Mouse (Mus musculus): ENCODE results near the gene Zdhhc20.
"Not testable (repeated sequence)": the region's sequence is repeated elsewhere in the genome, so short reads cannot be mapped to it uniquely, and the experiment has no call there.

The Zdhhc20 gene

DNA sequence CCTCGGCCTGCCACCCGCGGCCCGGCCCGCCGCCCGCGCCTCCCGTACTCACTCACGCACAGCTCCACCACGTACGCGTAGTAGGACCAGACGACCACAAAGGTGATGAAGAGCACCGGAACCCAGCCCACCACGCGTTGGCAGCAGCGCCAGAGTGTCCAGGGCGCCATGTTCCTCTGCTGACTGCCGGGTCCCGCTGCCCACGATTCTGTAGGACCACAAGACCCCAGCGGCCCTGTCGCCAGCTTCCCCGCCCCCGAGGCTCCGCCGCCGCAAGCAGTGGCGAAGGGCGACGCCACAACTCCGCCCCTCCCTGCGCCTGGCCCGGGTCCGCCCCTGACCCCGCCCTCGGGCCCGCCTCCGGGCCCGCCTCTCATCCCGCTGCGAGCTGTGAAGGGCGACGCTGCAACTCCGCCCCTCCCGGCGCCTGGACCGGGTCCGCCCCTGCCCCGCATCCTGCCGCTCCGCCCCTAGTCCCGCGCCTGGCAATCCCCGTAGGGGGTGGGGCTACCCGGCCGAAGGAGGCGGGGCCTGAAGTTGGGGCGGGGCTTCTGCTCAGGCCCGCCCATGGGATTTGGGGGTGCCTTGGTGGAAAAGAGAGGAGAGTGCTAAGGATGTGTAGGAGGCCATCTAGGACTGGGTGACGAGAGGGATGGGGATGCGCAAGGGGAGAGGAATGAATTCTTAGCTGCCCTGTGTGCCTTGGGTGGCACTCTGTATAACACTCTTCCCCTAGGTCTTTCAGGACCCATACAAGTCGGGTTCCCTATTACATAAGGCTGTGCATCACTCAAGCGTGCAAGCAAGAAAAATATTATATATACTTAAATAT is at the start of gene Zdhhc20:
TSS of gene Zdhhc20 (minus strand) at position 266 of the 832 bp plus-strand sequence.
- DNase-seq (ENCODE audit: low spot score): peak; percentile 98

DNA sequence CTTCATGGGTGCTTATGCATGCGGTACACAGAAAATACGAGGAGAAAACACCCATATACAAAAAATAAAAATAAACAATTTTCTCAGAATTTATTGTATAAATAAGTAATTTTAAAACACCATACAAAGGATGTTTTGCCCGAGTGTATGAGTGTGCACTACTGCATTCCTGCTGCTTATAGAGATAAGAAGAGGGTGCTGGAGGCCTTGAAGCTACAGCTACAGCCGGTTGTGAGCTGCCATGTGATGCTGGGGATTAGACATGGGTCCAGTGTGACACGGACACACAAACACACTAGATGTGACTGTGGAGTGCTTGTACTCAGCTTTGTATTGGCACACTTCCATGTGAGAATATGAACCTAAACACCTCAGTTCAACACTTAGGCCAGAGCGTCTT is 47.2 kb upstream of the Zdhhc20 start:
- DNase-seq (ENCODE audit: low spot score): no peak

DNA sequence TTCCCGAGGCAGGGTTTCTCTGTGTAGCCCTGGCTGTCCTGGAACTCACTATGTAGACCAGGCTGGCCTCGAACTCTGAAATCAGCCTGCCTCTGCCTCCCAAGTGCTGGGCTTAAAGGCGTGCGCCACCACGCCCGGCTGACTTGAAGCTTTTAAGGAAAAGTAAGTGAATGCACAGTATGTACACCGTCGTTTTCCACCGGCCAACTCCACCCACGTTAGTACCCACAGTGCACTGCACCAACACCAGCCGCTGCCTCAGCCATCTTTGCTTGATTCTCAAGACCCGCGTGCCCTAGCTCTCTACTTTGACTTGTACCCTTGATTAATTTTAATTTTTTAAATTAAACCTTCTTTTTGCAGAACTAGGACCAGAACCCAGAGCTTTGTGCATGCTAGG is 44.6 kb upstream of the Zdhhc20 start:
- no peak for DNase-seq (ENCODE audit: low spot score)

DNA sequence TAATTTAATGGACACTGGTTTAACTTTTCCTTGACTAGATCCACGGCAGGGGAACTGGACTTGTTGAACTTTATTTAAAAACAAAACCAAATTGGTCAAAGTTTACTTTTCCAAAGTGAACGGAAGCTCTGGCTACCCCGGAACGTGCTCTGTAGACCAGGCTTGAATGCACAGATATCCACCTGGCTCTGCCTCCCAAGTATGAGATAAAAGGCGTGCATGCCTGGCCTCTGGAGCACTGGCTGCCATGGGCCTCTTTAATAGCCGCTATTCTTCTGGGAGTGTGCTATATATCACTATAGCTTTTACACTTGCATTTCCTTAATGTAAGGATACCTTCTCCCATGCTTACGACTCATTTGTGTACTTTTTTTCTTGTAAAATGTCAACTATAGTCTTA is 43.5 kb upstream of the Zdhhc20 start:
- no peak for DNase-seq (ENCODE audit: low spot score)

DNA sequence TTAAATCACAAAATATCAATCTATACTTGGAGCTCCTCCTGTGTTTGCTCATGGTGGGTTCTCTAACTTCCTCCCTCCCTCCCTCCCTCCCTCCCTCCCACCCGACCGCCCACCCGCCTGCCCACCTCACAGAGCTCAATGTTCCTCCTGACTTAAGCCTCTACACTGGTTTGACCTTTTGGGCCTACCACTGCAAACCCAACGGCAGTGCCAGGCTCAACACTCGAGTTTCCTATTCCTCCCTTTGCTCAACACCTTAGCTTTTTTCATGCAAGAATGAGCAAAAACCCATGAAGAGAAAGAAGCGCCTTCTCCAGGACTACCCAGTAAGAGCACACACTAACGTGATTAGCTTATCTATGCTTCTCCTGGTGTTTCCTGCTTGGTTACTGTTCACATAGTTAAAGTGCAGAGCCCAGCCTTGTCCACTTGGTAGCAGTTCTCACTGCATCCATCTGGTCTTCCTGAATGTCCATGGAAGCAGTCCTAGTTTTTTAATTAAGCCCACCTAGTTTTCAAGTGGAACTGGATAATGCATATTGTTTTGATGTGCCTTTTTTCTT is 42.9 kb upstream of the Zdhhc20 start:
- no peak for DNase-seq (ENCODE audit: low spot score)

DNA sequence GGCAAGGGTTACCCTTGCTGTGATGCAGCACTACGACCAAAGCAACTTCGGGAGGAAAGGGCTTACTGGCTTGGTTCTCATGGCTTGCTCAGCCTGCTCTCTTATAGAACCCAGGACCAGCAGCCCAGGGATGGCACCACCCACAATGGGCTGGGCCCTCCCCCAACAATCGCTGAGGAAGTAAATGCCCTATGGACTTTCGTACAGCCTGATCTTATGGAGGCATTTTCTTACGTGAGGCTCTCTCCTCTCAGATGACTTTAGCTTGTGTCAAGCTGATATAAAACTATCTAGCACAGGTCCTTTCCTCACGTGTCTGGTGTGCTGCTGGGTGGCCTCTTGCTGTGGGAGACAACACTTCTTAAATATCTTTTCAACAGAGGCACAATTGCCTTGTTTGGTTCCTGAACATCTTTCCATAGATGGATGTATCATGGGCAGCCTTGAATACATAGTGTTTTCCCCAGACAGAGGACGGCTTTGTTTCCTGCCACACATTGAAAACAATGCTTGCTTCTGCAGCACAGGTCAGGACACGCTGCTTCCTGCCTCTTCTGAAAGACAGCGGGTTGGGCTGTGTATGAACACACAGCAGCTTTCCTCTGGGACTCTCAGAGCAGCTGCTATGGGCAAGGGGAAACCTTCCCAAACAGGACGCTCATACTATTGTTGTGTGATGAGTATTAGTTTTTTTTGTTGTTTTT is 31.5 kb upstream of the Zdhhc20 start:
- no peak for DNase-seq (ENCODE audit: low spot score)

DNA sequence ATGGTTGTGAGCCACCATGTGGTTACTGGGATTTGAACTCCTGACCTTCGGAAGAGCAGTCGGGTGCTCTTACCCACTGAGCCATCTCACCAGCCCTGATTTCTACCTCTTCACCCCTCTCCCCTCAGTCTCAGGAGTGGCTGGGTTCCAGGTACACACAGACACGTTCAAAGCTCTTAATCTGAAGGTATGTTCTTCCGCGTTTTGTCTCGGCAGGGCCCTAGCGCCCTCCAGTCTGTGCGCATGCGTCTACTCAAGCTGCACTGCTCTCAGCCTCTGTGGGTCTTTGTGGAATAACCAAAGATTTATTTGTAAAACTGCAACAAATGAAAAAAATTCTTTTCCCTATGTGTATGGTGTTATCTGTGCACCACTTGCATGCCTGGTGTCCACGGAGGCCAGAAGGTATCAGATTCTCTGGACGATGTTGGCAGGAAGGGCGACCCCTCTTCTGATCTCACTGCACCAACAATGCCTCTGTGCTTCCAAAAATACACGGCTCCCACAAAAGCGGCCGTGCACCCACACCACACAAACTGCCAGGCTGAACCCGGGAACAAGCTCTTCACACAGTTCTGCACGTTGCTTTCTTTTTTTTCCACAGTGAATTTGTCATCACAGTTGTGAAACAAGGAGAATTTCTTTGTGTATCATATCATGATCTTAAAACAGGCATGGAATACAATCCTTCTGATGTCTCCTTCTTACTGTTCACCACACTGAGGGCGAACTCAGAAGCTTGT is 30.7 kb upstream of the Zdhhc20 start:
- DNase-seq (ENCODE audit: low spot score): no peak

DNA sequence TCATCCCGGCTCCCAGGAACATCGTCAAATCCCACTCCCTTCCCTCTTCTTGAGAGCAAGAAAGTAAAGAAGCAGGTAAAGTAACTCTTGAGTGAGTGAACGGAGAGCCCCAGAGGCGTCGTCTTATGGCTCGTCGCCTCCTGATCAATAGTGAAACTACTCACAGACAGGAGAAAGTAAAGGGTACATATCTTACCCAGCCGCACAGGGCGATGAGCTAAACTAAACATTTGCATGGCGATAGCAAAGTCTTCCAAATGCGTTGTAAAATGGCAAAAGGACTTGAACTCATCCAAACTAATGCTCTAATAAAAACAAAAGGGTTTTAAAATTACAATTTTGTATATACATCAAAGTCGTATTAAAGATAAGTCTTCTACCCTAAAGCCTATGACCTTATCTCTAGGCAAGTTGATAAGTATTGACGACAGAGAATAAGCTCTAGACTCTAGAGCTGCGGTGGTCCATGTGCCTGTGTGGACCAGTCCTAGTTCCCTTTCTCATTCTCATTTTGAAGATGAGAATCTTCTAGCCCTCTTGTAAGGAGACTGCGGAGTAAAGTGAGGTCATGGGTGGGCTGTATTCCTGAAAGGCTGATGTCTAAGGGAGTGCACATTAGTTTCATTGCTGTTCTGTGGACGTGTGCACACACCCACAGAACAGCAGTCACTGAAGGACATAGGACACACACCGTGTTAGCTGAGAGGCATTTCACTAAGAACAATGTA is 29.2 kb upstream of the Zdhhc20 start:
- DNase-seq (ENCODE audit: low spot score): no peak

DNA sequence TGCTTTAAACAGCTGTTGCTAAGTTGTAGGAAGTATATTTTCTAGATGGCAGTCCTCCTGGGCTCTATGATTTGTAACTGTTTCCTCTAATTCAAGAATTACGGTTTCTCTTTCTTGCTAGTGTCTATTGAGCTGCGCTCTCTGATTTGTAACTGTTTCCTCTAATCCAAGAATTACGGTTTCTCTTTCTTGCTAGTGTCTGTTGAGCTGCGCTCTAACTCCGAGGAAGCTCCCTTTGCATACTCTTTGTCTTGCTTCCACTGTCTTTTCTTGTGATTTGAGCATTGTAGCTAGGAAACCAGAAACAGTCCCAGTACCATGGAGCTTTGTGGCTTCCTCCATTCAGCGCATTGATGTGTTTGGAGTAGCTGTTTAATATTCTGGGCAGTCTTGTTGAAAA is 25.3 kb upstream of the Zdhhc20 start:
- no peak for DNase-seq (ENCODE audit: low spot score)

DNA sequence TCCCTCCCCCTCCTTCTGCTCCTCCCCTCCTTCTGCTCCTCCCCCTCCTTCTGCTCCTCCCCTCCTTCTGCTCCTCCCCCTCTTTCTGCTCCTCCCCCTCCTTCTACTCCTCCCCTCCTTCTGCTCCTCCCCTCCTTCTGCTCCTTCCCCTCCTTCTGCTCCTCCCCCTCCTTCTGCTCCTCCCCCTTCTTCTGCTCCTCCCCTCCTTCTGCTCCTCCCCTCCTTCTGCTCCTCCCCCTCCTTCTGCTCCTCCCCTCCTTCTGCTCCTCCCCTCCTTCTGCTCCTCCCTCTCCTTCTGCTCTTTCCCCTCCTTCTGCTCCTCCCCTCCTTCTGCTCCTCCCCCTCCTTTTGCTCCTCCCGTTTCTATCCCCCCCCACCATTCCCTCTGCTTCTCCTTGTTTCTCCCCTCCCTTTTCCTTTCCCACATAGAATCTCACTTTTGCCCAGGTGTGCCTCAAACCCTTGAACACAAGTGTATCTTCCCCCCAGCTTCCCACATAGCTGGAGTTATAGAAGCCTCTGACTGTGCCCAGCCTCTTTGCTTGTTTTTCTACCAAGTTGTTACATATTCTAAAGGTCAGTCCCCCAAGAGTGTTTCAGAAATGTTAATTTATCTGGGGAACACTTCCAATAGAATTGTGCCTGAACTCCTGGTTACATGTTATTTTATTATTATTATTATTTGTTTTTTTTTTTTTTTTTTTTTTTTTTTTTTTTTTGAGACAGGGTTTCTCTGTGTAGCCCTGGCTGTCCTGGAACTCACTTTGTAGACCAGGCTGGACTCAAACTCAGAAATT is 22.3 kb upstream of the Zdhhc20 start:
- not testable (repeated sequence) for DNase-seq (ENCODE audit: low spot score)

DNA sequence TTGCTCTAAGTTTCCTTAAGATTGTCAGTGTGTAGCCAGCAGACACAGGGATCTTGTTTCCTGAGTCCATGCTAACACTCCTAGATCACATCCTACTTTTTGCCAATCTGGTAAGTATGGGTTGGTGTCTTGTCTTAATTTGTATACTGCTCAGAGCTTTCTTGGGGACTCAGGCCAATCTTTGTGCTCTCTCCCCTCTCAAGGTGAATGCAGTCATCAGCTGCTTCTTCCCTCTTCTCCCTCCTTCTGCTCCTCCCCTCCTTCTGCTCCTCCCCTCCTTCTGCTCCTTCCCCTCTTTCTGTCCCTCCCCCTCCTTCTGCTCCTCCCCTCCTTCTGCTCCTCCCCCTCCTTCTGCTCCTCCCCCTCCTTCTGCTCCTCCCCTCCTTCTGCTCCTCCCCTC is 21.7 kb upstream of the Zdhhc20 start:
- DNase-seq (ENCODE audit: low spot score): not testable (repeated sequence)

DNA sequence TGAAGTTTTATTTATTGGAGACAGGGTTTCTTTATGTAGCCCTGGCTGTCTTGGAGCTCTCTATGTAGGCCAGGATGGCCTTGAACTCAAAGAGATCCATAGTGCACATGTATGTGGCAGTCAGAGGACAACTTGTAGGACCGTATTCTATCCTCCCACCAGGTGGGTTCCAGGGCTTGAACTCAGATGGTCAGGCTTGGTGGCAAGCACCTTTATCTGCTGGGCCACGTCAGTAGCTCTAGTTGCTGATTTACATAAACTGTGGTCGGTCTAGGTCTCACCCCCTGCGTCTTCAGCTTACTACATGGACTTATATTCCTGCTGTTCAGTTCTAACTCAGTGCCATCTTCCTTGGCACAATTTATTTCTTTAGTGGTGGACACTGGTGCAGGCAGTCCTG is 21.2 kb upstream of the Zdhhc20 start:
- DNase-seq (ENCODE audit: low spot score): no peak

DNA sequence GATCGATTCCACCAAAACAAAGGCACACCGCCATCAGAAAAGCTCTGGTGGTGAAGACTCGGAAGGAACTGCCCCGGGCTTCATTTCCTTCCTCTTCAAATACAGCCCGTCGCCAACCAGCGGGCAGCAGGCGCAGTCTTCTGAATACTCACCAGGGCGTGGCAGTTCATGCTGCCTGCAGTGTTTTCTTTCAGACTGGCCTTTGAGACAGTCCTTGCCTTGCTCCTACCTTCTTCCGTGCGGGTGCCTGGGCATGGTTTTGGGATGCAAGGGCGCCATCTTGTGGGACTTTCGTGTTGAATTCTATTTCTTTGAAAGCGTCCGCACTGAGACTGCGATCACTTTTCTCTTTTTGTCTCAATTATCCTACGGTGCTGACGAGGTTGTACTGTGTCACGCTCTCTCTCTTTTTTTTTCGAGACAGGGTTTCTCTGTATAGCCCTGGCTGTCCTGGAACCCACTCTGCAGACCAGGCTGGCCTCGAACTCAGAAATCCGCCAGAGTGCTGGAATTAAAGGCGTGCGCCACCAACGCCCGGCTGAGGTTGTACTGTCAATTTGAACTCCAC is 20.5 kb upstream of the Zdhhc20 start:
- peak; percentile 88 for DNase-seq (ENCODE audit: low spot score)

DNA sequence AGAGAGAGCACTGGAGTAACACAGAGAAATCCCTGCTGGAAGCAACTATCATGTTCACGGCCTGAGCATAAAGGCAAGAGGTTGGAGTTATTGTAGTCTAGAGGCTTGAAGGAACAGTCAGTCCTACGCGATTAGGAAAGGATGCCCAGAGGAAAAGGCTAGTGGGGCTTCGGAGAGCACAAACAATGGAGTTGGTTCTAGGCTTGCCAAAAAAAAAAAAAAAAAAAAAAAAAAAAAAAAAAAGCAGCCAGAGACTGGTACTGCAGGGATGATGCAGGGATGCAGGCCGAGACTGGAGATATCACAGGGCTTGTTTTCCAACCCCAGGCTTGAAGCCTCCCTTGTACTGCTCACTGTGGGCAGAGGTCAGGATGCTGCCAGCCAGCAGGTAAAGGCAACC is 19.2 kb upstream of the Zdhhc20 start:
- no peak for DNase-seq (ENCODE audit: low spot score)

DNA sequence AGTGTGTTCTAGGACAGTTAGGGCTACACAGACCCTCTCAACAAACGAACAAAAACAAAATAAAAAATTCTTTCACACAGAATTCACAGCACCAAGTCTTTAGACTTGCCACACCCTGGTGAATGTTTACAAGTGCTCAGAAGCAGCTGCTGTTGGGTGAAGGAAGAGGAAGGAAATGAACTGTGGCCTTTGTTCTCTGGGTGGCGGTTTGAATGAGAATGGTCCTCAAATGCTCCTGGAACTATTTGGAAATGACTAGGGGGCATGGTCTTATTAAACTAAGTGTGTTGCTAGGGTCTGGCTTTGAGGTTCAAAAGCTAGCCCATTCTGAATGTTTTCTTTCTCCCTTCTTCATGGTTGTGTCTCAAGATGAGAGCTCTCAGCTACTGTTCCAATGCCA is 18.4 kb upstream of the Zdhhc20 start:
- no peak for DNase-seq (ENCODE audit: low spot score)

DNA sequence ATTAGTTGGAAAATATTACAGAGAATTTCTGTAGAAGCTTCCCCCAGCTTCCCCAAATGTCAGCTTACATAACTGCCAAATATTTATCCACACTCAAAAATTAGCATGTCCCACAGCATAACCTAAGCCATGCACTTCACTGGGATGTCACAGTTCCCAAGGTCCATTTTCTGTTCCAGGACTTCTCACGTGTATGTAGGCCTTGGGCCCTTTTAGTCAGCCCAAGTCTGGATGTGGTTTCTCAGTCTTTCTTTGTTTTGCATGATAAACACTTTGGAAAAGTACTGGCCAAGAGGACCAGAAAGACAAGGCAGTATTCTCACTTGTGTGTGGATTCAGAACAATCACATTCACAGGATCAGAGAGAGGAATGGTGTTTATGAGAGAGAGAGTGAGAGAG is 11.9 kb upstream of the Zdhhc20 start:
- DNase-seq (ENCODE audit: low spot score): no peak

DNA sequence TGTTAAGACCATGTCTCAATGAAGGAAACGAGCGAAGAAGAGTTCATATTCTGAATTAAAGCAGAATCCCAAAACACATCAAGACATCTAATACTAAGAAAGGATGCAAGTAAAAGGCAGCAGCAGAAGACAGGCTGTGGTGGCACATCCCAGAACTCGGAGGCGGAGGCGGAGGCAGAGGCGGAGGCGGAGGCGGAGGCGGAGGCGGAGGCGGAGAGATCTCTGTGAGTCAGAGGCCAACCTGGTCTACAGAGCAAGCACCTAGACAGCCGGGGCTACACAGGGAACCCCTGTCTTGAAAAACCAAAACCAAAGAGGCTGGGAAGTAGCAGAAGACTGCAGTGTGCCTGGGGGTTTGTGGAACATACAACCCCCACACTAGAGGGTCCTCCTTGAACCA is 6.8 kb upstream of the Zdhhc20 start:
- DNase-seq (ENCODE audit: low spot score): no peak

DNA sequence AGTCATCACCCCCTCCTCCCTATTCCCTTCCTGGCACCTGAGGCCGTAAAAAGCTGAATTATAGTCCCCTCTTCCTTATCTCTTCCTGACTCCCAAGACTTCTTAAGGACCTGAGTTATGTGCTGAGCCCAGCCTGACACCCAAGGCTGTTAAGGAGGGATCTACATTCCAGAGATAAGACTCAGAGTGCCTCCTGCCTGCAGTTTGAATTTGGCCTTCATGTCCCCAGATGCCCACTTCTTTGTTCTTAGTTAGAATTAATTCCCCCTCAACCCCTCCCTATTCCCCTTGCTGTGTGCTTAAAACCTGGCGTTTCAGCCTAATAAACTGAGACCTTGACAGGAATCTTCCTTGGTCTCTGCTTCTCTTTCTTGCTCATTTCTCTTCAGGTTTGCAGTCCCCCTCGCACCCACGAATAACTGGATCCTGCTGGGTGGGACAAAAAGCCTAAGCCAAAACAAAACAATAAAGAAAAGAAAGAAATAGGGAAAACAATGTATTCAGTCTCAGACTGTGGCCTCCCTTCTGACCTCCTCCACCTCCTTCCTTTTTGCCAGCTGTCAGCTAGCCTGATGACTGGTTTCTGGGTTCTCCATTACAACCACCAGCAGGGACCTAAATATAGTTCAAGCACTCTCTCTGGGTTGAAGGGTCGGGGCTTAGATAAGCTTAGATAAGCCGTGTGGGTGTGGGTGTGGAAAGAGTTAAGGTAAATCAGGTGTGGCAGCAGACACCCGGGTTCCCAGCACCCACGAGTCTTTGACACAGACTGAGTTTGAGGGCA is 6.2 kb upstream of the Zdhhc20 start:
- not testable (repeated sequence) for DNase-seq (ENCODE audit: low spot score)

DNA sequence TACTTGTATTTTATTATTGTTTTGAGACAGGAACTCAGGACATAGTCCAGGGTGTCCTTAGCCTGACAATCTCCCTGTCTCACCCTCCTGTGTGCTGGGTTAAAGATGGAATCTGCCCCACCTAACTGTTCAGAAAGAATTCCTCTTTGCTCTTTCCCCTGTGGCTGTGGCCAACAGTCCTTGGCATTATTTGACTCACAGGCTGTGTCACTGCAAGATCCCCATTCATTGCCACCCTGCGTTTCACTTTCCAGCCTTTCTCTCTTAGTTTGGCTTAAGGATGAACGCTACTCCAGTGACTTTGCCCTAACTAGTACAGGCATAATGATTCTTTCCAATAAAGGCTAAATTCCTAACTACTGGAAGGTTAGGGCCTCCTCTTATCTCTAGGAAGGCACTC is 4.3 kb upstream of the Zdhhc20 start:
- no peak for DNase-seq (ENCODE audit: low spot score)

DNA sequence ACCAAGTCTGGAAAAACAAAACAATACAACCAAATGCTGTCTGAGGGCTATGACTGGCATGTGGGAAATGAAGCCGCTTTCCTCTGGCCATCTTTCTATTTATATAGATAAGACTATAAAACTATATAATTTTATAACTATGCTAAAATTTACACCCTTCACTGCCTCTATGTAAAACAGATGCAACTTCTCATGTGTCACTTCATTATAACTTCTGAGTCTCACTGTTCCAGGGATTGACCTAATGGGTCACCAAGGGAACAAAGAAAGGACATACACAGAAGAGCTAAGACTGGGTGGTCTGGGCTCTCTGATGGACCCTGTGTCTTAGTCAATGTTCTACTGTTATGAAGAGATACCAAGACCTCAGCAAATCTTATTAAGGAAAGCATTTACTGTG is 2.9 kb upstream of the Zdhhc20 start:
- no peak for DNase-seq (ENCODE audit: low spot score)
